Mouse (Mus musculus) embryonic facial prominence, embryonic 15.5 days (tissue): ENCODE data around the gene Emc6. TPM values are rescaled to one million over a fixed set of nuclear protein-coding genes. Genes with fewer than 3 reads are reported as not detected.
A peak's percentile ranks its signal among the peaks of the same experiment; 100 is the strongest.

Source experiments
- ATAC-seq: fragments of 200-750 bp; cut with Nextera tagmentation; 2 replicates; pipeline ENCODE4 v1.8.0; 2017; ENCODE audit warnings: low read depth, moderate TSS enrichment; ENCODE audit not compliant: insufficient number of reproducible peaks, low FRiP score, low TSS enrichment
- H3K27ac ChIP-seq: fragments of 300-500 bp; sonication (generic); replicated peaks from 2 replicates; pipeline ENCODE4 v1.5.1; 2015; ENCODE audit warnings: mild to moderate bottlenecking, inconsistent platforms
- H3K27me3 ChIP-seq: fragments of 300-500 bp; sonication (generic); 2 replicates; pipeline ENCODE4 v1.6.1; 2015; ENCODE audit warnings: inconsistent platforms
- H3K36me3 ChIP-seq: fragments of 300-500 bp; sonication (generic); 2 replicates; pipeline ENCODE4 v1.6.1; 2015; ENCODE audit warnings: mild to moderate bottlenecking, inconsistent platforms
- H3K4me1 ChIP-seq: fragments of 300-500 bp; sonication (generic); 2 replicates; pipeline ENCODE4 v1.6.1; 2015; ENCODE audit warnings: inconsistent platforms
- H3K4me2 ChIP-seq: fragments of 300-500 bp; sonication (generic); replicated peaks from 2 replicates; pipeline ENCODE4 v1.6.1; 2015; ENCODE audit warnings: mild to moderate bottlenecking, inconsistent platforms
- H3K4me3 ChIP-seq: fragments of 300-500 bp; sonication (generic); replicated peaks from 2 replicates; pipeline ENCODE4 v1.5.1; 2015; ENCODE audit warnings: mild to moderate bottlenecking, inconsistent platforms
- H3K9ac ChIP-seq: fragments of 300-500 bp; sonication (generic); 2 replicates; pipeline ENCODE4 v1.6.1; 2015; ENCODE audit warnings: inconsistent platforms
- H3K9me3 ChIP-seq: fragments of 300-500 bp; sonication (generic); replicated peaks from 2 replicates; pipeline ENCODE4 v1.6.1; 2016; ENCODE audit warnings: inconsistent platforms
- WGBS: fragments of 180-500 bp; shearing (Covaris S2); methylation state at CpG from one replicate; pipeline ENCODE4 v1.1.7; 2015; 5-methylcytosine and 5-hydroxymethylcytosine counted together
- polyA plus RNA-seq: library from polyadenylated mRNA; unstranded; fragments of >200 nt; fragmentation: Nextera tagmentation; extraction: Ambion mirVana; gene quantifications from 2 replicates; pipeline ENCODE4 v1.2.1, GENCODE M21; 2015

The Emc6 gene
- polyA plus RNA-seq, 1 experiment from 2014 or later = 91.9 TPM

- H3K9ac ChIP-seq = no peak overlapping the region
- no peak overlapping the region for H3K4me3 ChIP-seq
- no peaks in the 10 kb centered on the region for H3K27me3 ChIP-seq
- no peak overlapping the region for H3K4me2 ChIP-seq
- H3K9me3 ChIP-seq = no peaks in the 10 kb centered on the region
- 75% methylated on average over 9 of the region's 9 CpGs for WGBS
- no peaks in the 10 kb centered on the region for H3K36me3 ChIP-seq
- no peak for ATAC-seq
- H3K27ac ChIP-seq = no peak overlapping the region
- 0 out of 2 replicates have a peak, but pooled peaks cover 3% of the 10 kb centered on the region for H3K4me1 ChIP-seq
These were observed 28.6 kb downstream of the Emc6 start for GRCm38 (mm10) chr11:73148209-73148608.

GRCm38 (mm10) chr11:73146975-73147365 is 29.9 kb downstream of the Emc6 start:
- no peak for ATAC-seq

GRCm38 (mm10) chr11:73146026-73146974 is 30.5 kb downstream of the Emc6 start:
- Histone ChIP-seq H3K36me3 (no peaks in the 10 kb centered on the region), H3K27me3 (no peaks in the 10 kb centered on the region), H3K27ac (no peak overlapping the region), H3K9me3 (no peaks in the 10 kb centered on the region), H3K4me3 (no peak overlapping the region), H3K4me1 (0 out of 2 replicates have a peak, but pooled peaks cover 3% of the 10 kb centered on the region), H3K4me2 (no peak overlapping the region), H3K9ac (no peak overlapping the region)
- ATAC-seq = no peak
- WGBS = 49% methylated on average over 11 of the region's 11 CpGs

More at GRCm38 (mm10) chr11:73146975-73147365, 29.9 kb downstream of the Emc6 start:
- no peaks in the 10 kb centered on the region for H3K27me3 ChIP-seq
- H3K9ac ChIP-seq = no peak overlapping the region
- H3K4me3 ChIP-seq = no peak overlapping the region
- no peaks in the 10 kb centered on the region for H3K36me3 ChIP-seq
- 55% methylated on average over 7 of the region's 7 CpGs for WGBS
- 0 out of 2 replicates have a peak, but pooled peaks cover 3% of the 10 kb centered on the region for H3K4me1 ChIP-seq
- H3K4me2 ChIP-seq = no peak overlapping the region
- no peaks in the 10 kb centered on the region for H3K9me3 ChIP-seq
- no peak overlapping the region for H3K27ac ChIP-seq

- ATAC-seq = no peak
- no peaks in the 10 kb centered on the region for H3K9me3 ChIP-seq
- H3K4me2 ChIP-seq = no peak overlapping the region
- no peaks in the 10 kb centered on the region for H3K27me3 ChIP-seq
- 0 out of 2 replicates have a peak, but pooled peaks cover 3% of the 10 kb centered on the region for H3K4me1 ChIP-seq
- no peaks in the 10 kb centered on the region for H3K36me3 ChIP-seq
- no peak overlapping the region for H3K4me3 ChIP-seq
- no peak overlapping the region for H3K27ac ChIP-seq
- H3K9ac ChIP-seq = no peak overlapping the region
- WGBS = 71% methylated on average over 1 of the region's 1 CpGs
These were observed 32.6 kb downstream of the Emc6 start for GRCm38 (mm10) chr11:73144261-73144681.

GRCm38 (mm10) chr11:73137591-73138501 is 39.0 kb downstream of the Emc6 start, which contains the start of gene Haspin:
Gene Haspin (minus strand): TSS chr11:73138294.
- Histone ChIP-seq H3K9ac (peak within 1 kb of the TSS; percentile 66), H3K27ac (no peak within 1 kb of the TSS), H3K4me3 (peak within 1 kb of the TSS; percentile 64), H3K27me3 (no peaks in the 10 kb centered on the region), H3K4me2 (peak within 1 kb of the TSS; percentile 91), H3K36me3 (peaks cover 17% of the 10 kb centered on the region), H3K9me3 (no peaks in the 10 kb centered on the region), H3K4me1 (peaks cover 31% of the 10 kb centered on the region)
- WGBS = under 1% methylated on average over 84 of the region's 84 CpGs
- peak; percentile 91 for ATAC-seq

GRCm38 (mm10) chr11:73137116-73137515 is 39.7 kb downstream of the Emc6 start:
- peak overlapping the region; percentile 64 for H3K4me3 ChIP-seq
- peaks cover 31% of the 10 kb centered on the region for H3K4me1 ChIP-seq
- no peak overlapping the region for H3K27ac ChIP-seq
- peak overlapping the region; percentile 66; the same call in 1 of the 2 replicates for H3K9ac ChIP-seq
- WGBS = 30% methylated on average over 11 of the region's 11 CpGs
- no peak for ATAC-seq
- peak overlapping the region; percentile 91 for H3K4me2 ChIP-seq
- H3K27me3 ChIP-seq = no peaks in the 10 kb centered on the region
- H3K9me3 ChIP-seq = no peaks in the 10 kb centered on the region
- peaks cover 20% of the 10 kb centered on the region for H3K36me3 ChIP-seq

- peaks cover 31% of the 10 kb centered on the region for H3K4me1 ChIP-seq
- H3K27ac ChIP-seq = no peak overlapping the region
- no peak for ATAC-seq
- H3K9ac ChIP-seq = no peak overlapping the region
- peak overlapping the region; percentile 91 for H3K4me2 ChIP-seq
- H3K36me3 ChIP-seq = peaks cover 20% of the 10 kb centered on the region
- H3K27me3 ChIP-seq = no peaks in the 10 kb centered on the region
- 85% methylated on average over 6 of the region's 6 CpGs for WGBS
- no peaks in the 10 kb centered on the region for H3K9me3 ChIP-seq
- H3K4me3 ChIP-seq = peak overlapping the region; percentile 64
These were observed 40.2 kb downstream of the Emc6 start for GRCm38 (mm10) chr11:73136587-73136986.

- Histone ChIP-seq H3K27me3 (no peaks in the 10 kb centered on the region), H3K4me3 (no peak overlapping the region), H3K4me1 (peaks cover 31% of the 10 kb centered on the region), H3K9ac (no peak overlapping the region), H3K27ac (no peak overlapping the region), H3K9me3 (no peaks in the 10 kb centered on the region), H3K4me2 (no peak overlapping the region), H3K36me3 (peaks cover 20% of the 10 kb centered on the region)
- no peak for ATAC-seq
- WGBS = 88% methylated on average over 5 of the region's 5 CpGs
These were observed 42.6 kb downstream of the Emc6 start for GRCm38 (mm10) chr11:73134222-73134621.

- Histone ChIP-seq H3K4me2 (no peak overlapping the region), H3K27ac (no peak overlapping the region), H3K4me1 (peaks cover 31% of the 10 kb centered on the region), H3K36me3 (peaks cover 20% of the 10 kb centered on the region), H3K4me3 (no peak overlapping the region), H3K27me3 (no peaks in the 10 kb centered on the region), H3K9ac (no peak overlapping the region), H3K9me3 (no peaks in the 10 kb centered on the region)
- no peak for ATAC-seq
- WGBS = 93% methylated on average over 6 of the region's 6 CpGs
These were observed 43.8 kb downstream of the Emc6 start for GRCm38 (mm10) chr11:73132999-73133398.

GRCm38 (mm10) chr11:73131020-73131419 is 45.8 kb downstream of the Emc6 start:
- 71% methylated on average over 7 of the region's 7 CpGs for WGBS
- H3K27me3 ChIP-seq = no peaks in the 10 kb centered on the region
- H3K4me1 ChIP-seq = peaks cover 14% of the 10 kb centered on the region; the same call in 1 of the 2 replicates
- no peak overlapping the region for H3K27ac ChIP-seq
- ATAC-seq = no peak
- H3K4me3 ChIP-seq = no peak overlapping the region
- H3K36me3 ChIP-seq = peaks cover 20% of the 10 kb centered on the region
- no peaks in the 10 kb centered on the region for H3K9me3 ChIP-seq
- H3K9ac ChIP-seq = no peak overlapping the region
- no peak overlapping the region for H3K4me2 ChIP-seq

GRCm38 (mm10) chr11:73126495-73126894 is 50.3 kb downstream of the Emc6 start:
- Histone ChIP-seq H3K36me3 (no peaks in the 10 kb centered on the region), H3K9ac (no peak overlapping the region), H3K4me3 (no peak overlapping the region), H3K27me3 (no peaks in the 10 kb centered on the region), H3K27ac (no peak overlapping the region), H3K4me2 (no peak overlapping the region), H3K4me1 (no peaks in the 10 kb centered on the region), H3K9me3 (no peaks in the 10 kb centered on the region)
- ATAC-seq = no peak
- WGBS = 95% methylated on average over 6 of the region's 6 CpGs
